Mouse (Mus musculus) brain, embryonic 14.5 days (tissue): ENCODE data around the gene Sf3b1.
"Not testable (repeated sequence)": the region's sequence is repeated elsewhere in the genome, so short reads cannot be mapped to it uniquely, and the experiment has no call there.

Source experiments
- CTCF ChIP-seq: fragments of 200-500 bp; IDR thresholded peaks from 2 replicates; pipeline ENCODE4 v1.5.1; 2012; ENCODE audit warnings: inconsistent platforms, mild to moderate bottlenecking, moderate library complexity, borderline replicate concordance; ENCODE audit not compliant: insufficient read depth, insufficient read length; ENCODE audit errors: extremely low read depth
- POLR2A ChIP-seq: fragments of 200-500 bp; IDR thresholded peaks from 2 replicates; pipeline ENCODE4 v1.6.1; 2012; ENCODE audit warnings: mild to moderate bottlenecking, inconsistent platforms, borderline replicate concordance; ENCODE audit not compliant: poor library complexity, insufficient read depth, insufficient read length, severe bottlenecking; ENCODE audit errors: extremely low read depth

DNA sequence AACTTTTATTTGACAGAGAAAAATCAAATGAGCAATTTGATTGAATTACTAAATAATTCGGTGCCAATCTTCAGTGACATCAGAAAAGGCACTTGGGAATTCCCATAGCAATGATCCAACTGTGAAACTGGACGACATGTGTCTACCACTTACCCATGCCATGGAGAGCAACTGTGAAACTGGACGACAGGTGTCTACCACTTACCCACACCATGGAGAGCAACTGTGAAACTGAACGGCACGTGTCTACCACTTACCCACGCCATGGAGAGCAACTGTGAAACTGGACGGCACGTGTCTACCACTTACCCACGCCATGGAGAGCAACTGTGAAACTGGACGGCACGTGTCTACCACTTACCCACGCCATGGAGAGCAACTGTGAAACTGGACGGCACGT, 70.3 kb downstream of the Sf3b1 start:
- not testable (repeated sequence) for TF ChIP-seq CTCF, POLR2A
